Mouse (Mus musculus): Measurements from ENCODE around the gene Utp3.
A peak's percentile ranks its signal among the peaks of the same experiment; 100 is the strongest.

- peak; percentile 81 for TF ChIP-seq CTCF (IDR thresholded peaks at IDR 0.05)
- no peak for TF ChIP-seq EP300 (IDR thresholded peaks at IDR 0.05)
These were observed 11.5 kb upstream of the Utp3 start for GRCm38 (mm10) chr5:88542651-88543282.

Measured in lung, postnatal 0 days (tissue).